Mouse (Mus musculus) embryonic facial prominence, embryonic 14.5 days (tissue): ENCODE data around the gene Taldo1. TPM values are rescaled to one million over a fixed set of nuclear protein-coding genes. Genes with fewer than 3 reads are reported as not detected.

ENCODE experiments used
- ATAC-seq: fragments of 200-750 bp; cut with Nextera tagmentation; 2 replicates; pipeline ENCODE4 v1.8.0; 2017; ENCODE audit warnings: low read depth, moderate number of reproducible peaks, moderate TSS enrichment
- DNase-seq: peaks from one replicate; pipeline ENCODE4 v3.0.0-alpha.2; 2015; ENCODE audit warnings: low spot score
- H3K27ac ChIP-seq: fragments of 300-500 bp; sonication (generic); replicated peaks from 2 replicates; pipeline ENCODE4 v1.5.1; 2014; ENCODE audit warnings: low read depth, mild to moderate bottlenecking, low read length, moderate library complexity
- H3K27me3 ChIP-seq: fragments of 300-500 bp; sonication (generic); replicated peaks from 2 replicates; pipeline ENCODE4 v1.6.1; 2014; ENCODE audit warnings: low read length; ENCODE audit not compliant: control insufficient read depth, insufficient read depth
- H3K36me3 ChIP-seq: fragments of 300-500 bp; sonication (generic); 2 replicates; pipeline ENCODE4 v1.6.1; 2014; ENCODE audit warnings: low read length, mixed read lengths; ENCODE audit not compliant: control insufficient read depth, insufficient read depth
- H3K4me1 ChIP-seq: fragments of 300-500 bp; sonication (generic); 2 replicates; pipeline ENCODE4 v1.6.1; 2014; ENCODE audit warnings: antibody characterized with exemption, low read length; ENCODE audit not compliant: control insufficient read depth, insufficient read depth
- H3K4me2 ChIP-seq: fragments of 300-500 bp; sonication (generic); 2 replicates; pipeline ENCODE4 v1.6.1; 2014; ENCODE audit warnings: low read depth, mild to moderate bottlenecking, low read length, moderate library complexity, mixed read lengths
- H3K4me3 ChIP-seq: fragments of 300-500 bp; sonication (generic); 2 replicates; pipeline ENCODE4 v1.5.1; 2014; ENCODE audit warnings: low read depth, mild to moderate bottlenecking, low read length
- H3K9ac ChIP-seq: fragments of 300-500 bp; sonication (generic); 2 replicates; pipeline ENCODE4 v1.6.1; 2014; ENCODE audit warnings: low read depth, mild to moderate bottlenecking, low read length, moderate library complexity, mixed read lengths
- H3K9me3 ChIP-seq: fragments of 300-500 bp; sonication (generic); 2 replicates; pipeline ENCODE4 v1.6.1; 2016; ENCODE audit warnings: low read length; ENCODE audit not compliant: control insufficient read depth
- WGBS: fragments of 180-500 bp; shearing (Covaris S2); extraction: QIAGEN DNeasy Blood & Tissue Kit; methylation state at CpG from one replicate; pipeline ENCODE4 v1.1.7; 2014; 5-methylcytosine and 5-hydroxymethylcytosine counted together
- polyA plus RNA-seq: library from polyadenylated mRNA; unstranded; fragments of >200 nt; fragmentation: Nextera tagmentation; extraction: Ambion mirVana; gene quantifications from 2 replicates; pipeline ENCODE4 v1.2.1, GENCODE M21; 2014

Gene Taldo1
- polyA plus RNA-seq, 1 experiment from 2014 or later, result 248 TPM

DNA sequence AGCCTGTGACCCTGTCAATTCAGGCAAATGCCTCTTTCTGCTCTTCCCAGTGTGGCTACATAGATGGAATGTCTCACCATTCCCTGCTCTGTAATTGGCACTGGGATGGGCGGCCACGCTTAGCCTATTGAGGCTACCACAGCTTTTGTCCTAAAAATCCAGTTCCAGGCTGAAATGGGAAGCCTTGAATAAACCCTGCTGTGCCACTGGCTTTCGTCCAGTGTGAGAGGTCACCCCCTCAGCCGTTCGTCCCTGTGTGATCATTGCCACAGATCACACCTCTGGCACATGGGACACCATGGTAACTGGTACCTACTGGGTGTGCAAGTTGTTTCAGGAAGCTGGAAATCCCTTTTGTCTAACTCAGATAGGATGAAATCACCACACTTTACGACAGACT lies 18.4 kb upstream of the Taldo1 start:
- no peak for DNase-seq
- H3K27ac ChIP-seq, result no peak overlapping the region
- H3K36me3 ChIP-seq, result no peaks in the 10 kb centered on the region
- no peak overlapping the region for H3K4me2 ChIP-seq
- ATAC-seq, result no peak
- H3K9ac ChIP-seq, result no peak overlapping the region
- no peaks in the 10 kb centered on the region for H3K27me3 ChIP-seq
- H3K4me1 ChIP-seq, result no peaks in the 10 kb centered on the region
- no peak overlapping the region for H3K4me3 ChIP-seq
- WGBS, result 68% methylated on average over 6 of the region's 6 CpGs
- no peaks in the 10 kb centered on the region for H3K9me3 ChIP-seq

DNA sequence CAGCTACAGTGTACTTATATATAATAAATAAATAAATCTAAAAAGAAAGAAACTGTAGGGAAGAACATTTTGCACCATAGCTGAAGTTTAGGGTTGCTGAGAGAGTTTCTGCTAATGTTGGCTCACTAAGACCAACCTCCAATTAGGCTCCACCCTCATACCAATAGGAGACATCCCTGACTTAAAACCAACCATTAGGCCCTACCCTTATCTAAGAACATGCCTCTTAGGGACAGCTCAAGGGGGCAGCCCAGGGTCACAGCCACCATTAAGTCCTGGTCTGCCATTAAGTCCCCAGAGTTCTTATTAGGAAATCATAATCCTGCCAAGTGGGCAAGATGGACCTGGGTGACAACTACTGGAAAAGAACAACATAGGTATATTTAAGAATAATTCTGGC lies 17.6 kb upstream of the Taldo1 start:
- no peaks in the 10 kb centered on the region for H3K27me3 ChIP-seq
- ATAC-seq, result no peak
- H3K4me2 ChIP-seq, result no peak overlapping the region
- DNase-seq, result no peak
- no peaks in the 10 kb centered on the region for H3K9me3 ChIP-seq
- H3K4me1 ChIP-seq, result no peaks in the 10 kb centered on the region
- H3K9ac ChIP-seq, result no peak overlapping the region
- no peaks in the 10 kb centered on the region for H3K36me3 ChIP-seq
- H3K4me3 ChIP-seq, result no peak overlapping the region
- H3K27ac ChIP-seq, result no peak overlapping the region

DNA sequence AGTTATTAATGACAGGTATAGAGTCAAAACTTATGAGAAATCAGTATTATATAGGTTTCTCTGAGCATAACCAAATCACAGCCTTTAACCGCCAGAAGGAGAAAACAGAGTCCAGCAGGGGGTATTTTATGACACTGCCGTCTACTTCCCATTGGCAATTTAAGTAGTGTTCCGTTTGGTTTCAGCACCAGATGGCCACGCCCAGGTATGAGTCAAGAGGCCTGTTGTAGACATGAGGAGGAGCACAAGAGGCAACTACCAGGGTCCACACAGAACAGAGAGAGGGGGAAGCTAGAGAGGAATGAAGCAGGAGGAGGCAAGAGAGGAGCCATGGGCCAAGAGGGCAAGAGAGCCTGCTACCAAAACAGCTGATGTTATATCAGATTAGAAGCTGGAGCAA lies 12.4 kb upstream of the Taldo1 start:
- 56% methylated on average over 4 of the region's 4 CpGs for WGBS
- H3K4me3 ChIP-seq, result no peak overlapping the region
- no peaks in the 10 kb centered on the region for H3K4me1 ChIP-seq
- ATAC-seq, result no peak
- H3K36me3 ChIP-seq, result no peaks in the 10 kb centered on the region
- H3K9me3 ChIP-seq, result no peaks in the 10 kb centered on the region
- no peak overlapping the region for H3K4me2 ChIP-seq
- no peak for DNase-seq
- H3K27me3 ChIP-seq, result no peaks in the 10 kb centered on the region
- H3K9ac ChIP-seq, result no peak overlapping the region
- H3K27ac ChIP-seq, result no peak overlapping the region

DNA sequence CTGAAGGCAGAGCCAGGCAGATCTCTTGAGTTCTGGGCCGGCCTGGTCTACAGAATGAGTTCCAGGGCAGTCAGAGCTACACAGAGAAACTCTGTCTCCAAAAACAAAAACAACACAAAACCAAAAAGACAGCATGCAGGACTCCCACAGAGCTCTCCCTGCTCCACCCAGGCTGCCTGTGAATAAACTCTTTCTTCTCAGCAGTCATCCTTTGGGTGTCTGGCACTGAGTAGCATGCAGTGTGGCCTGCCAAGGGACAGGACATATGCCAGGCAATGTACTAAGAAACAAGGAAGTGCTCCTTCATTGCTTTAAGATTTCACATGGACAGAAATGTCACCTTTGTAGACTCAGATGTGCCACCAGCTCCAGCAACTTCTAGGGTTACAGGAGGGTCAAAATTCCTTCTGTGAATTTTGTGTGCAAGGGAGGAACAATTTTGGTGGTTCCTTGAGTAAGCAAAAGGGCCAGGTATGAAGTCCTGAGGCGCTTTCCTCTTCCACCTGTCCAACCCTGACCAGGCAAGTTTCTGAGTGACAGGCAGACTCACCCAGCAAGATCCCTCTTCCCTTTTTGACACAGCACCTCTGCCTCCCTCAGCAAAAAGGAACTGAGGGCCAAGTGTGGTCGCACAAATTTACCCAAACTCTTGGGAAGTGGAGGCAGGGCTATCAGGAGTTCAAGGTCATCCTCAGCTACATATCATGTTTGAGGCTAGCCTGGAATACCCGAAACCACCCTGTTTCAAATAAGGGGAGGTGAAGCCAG lies 10.7 kb upstream of the Taldo1 start:
- no peak overlapping the region for H3K27ac ChIP-seq
- H3K9me3 ChIP-seq, result no peaks in the 10 kb centered on the region
- H3K27me3 ChIP-seq, result no peaks in the 10 kb centered on the region
- H3K4me3 ChIP-seq, result no peak overlapping the region
- H3K4me2 ChIP-seq, result no peak overlapping the region
- WGBS, result 70% methylated on average over 4 of the region's 4 CpGs
- no peak overlapping the region for H3K9ac ChIP-seq
- no peaks in the 10 kb centered on the region for H3K36me3 ChIP-seq
- ATAC-seq (no peak), DNase-seq (no peak)
- H3K4me1 ChIP-seq, result no peaks in the 10 kb centered on the region

DNA sequence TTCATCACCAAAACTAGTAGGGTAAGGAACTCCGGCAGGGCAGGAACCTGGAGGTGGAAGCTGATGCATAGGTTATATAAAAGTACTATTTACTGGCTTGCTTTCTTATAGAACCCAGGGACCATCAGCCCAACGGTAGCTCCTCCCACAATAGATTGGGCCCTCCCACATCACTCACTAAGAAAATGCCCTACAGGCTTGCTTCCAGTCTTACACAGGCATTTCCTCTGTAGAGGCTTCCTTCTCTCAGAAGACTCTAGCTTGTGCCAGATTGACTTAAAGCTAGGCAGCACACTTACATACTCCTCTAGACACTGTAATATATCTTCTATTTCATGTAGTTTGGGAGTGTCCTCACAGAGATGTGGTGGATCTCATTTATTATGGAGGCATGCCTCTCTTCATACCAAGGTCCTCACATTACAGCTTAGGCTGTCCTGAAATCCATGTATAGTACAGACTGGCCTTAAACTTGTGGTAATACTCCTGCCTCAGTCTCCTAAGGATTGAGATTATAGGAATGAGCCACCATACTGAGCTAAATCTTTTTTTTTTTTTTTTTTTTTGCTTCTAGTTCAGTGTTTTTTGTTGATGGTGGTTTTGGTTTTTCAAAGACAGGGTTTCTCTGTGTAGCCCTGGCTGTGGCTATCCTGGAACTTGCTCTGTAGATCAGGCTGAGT lies 4.1 kb upstream of the Taldo1 start:
- H3K9me3 ChIP-seq, result no peaks in the 10 kb centered on the region
- no peak for DNase-seq
- WGBS, result 47% methylated on average over 2 of the region's 2 CpGs
- H3K4me2 ChIP-seq, result no peak overlapping the region
- H3K27ac ChIP-seq, result no peak overlapping the region
- ATAC-seq, result no peak
- no peak overlapping the region for H3K4me3 ChIP-seq
- H3K4me1 ChIP-seq, result peaks cover 6% of the 10 kb centered on the region
- H3K36me3 ChIP-seq, result no peaks in the 10 kb centered on the region
- H3K9ac ChIP-seq, result no peak overlapping the region
- no peaks in the 10 kb centered on the region for H3K27me3 ChIP-seq

DNA sequence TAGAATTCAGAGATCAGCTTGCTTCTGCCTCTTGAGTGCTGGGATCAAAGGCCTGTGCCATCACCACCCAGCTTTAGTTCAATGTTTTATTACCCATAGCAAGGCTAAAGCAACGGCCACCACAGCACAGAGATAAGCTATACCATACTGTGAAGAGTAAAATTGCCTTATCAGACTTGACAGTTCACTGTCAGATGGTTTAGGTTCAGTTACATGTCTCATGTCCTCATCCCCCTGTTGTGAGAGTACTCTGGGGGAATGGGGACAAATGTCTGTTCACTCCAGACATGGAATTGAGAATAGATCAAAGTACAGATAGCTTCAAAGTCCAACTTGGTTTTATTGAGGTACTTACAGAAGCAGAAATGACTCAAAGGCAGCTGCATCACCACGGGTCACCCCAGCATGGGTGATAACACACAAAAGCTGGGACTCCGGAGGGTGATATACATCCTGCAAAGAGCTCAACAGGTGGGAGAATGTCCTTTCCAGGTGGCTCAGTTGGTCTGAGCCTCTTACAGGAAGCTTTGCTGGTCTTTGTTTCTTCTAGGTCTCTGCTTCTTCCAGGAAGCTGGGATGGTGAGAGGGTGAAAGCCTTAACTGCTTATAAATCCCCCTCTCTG lies 3.4 kb upstream of the Taldo1 start:
- no peak overlapping the region for H3K4me2 ChIP-seq
- no peaks in the 10 kb centered on the region for H3K9me3 ChIP-seq
- no peak for DNase-seq
- peaks cover 8% of the 10 kb centered on the region for H3K4me1 ChIP-seq
- ATAC-seq, result no peak
- H3K36me3 ChIP-seq, result no peaks in the 10 kb centered on the region
- H3K27ac ChIP-seq, result no peak overlapping the region
- no peaks in the 10 kb centered on the region for H3K27me3 ChIP-seq
- H3K4me3 ChIP-seq, result no peak overlapping the region
- 68% methylated on average over 3 of the region's 3 CpGs for WGBS
- H3K9ac ChIP-seq, result no peak overlapping the region

DNA sequence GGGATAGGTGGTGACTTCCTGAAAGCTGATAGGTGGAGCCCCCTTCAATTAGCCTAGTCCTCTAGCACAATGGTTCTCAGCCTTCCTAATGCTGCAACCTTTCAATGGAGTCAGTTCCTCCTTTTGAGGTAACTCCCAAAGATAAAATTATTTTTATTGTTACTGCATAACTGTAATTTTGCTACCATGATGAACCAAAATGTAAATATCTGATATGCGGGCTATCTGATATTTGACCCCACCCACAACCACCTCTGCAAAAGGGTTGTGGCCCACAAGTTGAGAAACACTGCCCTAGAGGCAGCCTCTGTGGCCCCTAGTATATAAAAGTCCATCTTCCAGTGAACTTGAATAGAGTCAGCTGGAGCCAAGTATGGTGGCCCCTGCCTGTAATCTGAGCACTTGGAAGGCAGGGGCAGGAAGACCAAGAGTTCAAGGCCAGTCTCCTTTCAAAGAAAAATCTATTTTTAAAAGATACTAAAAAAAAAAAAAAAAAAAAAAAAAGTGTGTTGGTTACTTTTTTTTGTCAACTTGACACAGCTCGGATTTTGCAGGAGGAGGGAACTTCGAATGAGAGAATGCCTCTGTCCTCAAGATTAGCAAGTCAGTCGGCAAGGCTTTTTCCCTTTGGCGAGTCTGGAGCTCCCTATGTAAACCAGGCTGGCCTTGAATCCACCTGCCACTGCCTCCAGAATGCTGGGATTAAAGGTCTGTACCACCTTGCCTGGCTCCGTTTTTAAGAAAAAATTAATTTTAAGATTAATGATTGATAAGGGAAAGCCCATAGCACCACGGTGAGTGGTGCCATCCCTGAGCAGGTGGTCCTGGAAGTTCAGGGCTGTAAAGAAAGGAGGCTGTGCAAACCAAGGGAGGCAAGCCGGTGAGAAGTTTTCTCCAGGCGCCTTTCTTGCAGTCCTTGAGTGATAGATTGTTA lies 1.4 kb upstream of the Taldo1 start:
- 59% methylated on average over 9 of the region's 9 CpGs for WGBS
- no peak overlapping the region for H3K27ac ChIP-seq
- H3K27me3 ChIP-seq, result no peaks in the 10 kb centered on the region
- DNase-seq (no peak), ATAC-seq (no peak)
- no peaks in the 10 kb centered on the region for H3K9me3 ChIP-seq
- H3K9ac ChIP-seq, result no peak overlapping the region
- peaks cover 8% of the 10 kb centered on the region for H3K4me1 ChIP-seq
- peak overlapping the region; percentile 93; the same call in 1 of the 2 replicates for H3K4me2 ChIP-seq
- no peak overlapping the region for H3K4me3 ChIP-seq
- H3K36me3 ChIP-seq, result no peaks in the 10 kb centered on the region

DNA sequence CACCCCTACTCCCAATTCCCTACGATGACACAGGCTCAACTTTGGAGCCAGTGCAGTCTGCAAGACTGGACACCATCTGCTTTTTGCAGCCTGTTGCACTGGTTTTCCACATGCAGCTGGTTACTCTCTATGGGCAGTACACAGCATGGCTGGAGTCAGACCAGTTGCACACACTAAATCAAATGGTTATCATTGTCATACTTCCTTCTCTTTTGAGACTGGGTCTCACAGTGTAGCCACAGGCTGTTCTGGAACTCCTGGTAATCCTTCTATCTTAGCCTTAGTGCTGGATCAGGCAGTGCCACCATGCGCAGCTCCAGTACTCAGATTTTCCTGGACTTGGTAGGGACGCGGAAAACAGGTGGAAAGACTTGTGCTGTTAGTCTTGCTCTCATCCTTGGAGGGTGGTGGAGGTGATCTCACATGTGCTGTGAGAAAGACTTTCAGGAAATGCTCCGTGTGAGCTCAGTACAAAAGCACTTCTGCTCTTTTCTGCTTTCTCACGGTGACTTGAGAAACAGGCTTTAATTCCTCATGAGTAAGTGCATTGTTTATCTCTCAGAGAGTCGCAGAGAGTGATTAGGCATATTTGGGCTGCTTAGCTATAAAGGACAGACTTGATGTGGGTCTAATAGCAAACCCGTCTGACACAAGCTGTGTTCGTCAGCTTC lies 688 bp downstream of the Taldo1 start:
- ATAC-seq (peak; percentile 0; the same call in 1 of the 2 replicates), DNase-seq (no peak)
- peak overlapping the region; percentile 93 for H3K4me2 ChIP-seq
- H3K4me3 ChIP-seq, result peak overlapping the region; percentile 73
- peaks cover 14% of the 10 kb centered on the region for H3K36me3 ChIP-seq
- H3K27me3 ChIP-seq, result no peaks in the 10 kb centered on the region
- no peaks in the 10 kb centered on the region for H3K9me3 ChIP-seq
- peak overlapping the region; percentile 70 for H3K9ac ChIP-seq
- H3K27ac ChIP-seq, result no peak overlapping the region; the same call in 1 of the 2 replicates
- H3K4me1 ChIP-seq, result peaks cover 8% of the 10 kb centered on the region
- 34% methylated on average over 9 of the region's 9 CpGs for WGBS
